Mouse (Mus musculus) stomach, embryonic 14.5 days (tissue): ENCODE results near the gene Ahrr. TPM values are rescaled to one million over a fixed set of nuclear protein-coding genes. Genes with fewer than 3 reads are reported as not detected.

Experiments used
- ATAC-seq: fragments of 200-750 bp; cut with Nextera tagmentation; 2 replicates; pipeline ENCODE4 v1.8.0; 2017; ENCODE audit warnings: low read depth, moderate TSS enrichment; ENCODE audit not compliant: insufficient number of reproducible peaks, insufficient read depth, low FRiP score
- H3K27ac ChIP-seq: fragments of 300-500 bp; sonication (generic); 2 replicates; pipeline ENCODE4 v1.5.1; 2014; ENCODE audit warnings: mild to moderate bottlenecking, low read length, moderate library complexity, mixed read lengths
- H3K27me3 ChIP-seq: fragments of 300-500 bp; sonication (generic); 2 replicates; pipeline ENCODE4 v1.6.1; 2014; ENCODE audit warnings: low read length, control low read depth, mixed read lengths; ENCODE audit not compliant: control insufficient read depth, insufficient read depth
- H3K36me3 ChIP-seq: fragments of 300-500 bp; sonication (generic); 2 replicates; pipeline ENCODE4 v1.6.1; 2014; ENCODE audit warnings: mild to moderate bottlenecking, control low read depth, low read length, moderate library complexity, mixed read lengths; ENCODE audit not compliant: control insufficient read depth, insufficient read depth
- H3K4me1 ChIP-seq: fragments of 300-500 bp; sonication (generic); 2 replicates; pipeline ENCODE4 v1.6.1; 2014; ENCODE audit warnings: low read length, control low read depth, mixed read lengths; ENCODE audit not compliant: control insufficient read depth, insufficient read depth
- H3K4me2 ChIP-seq: fragments of 300-500 bp; sonication (generic); replicated peaks from 2 replicates; pipeline ENCODE4 v1.6.1; 2014; ENCODE audit warnings: low read depth, low read length, control low read depth
- H3K4me3 ChIP-seq: fragments of 300-500 bp; sonication (generic); 2 replicates; pipeline ENCODE4 v1.5.1; 2014; ENCODE audit warnings: low read depth, low read length, control low read depth
- H3K9ac ChIP-seq: fragments of 300-500 bp; sonication (generic); replicated peaks from 2 replicates; pipeline ENCODE4 v1.6.1; 2014; ENCODE audit warnings: low read depth, mild to moderate bottlenecking, control low read depth, low read length, moderate library complexity, mixed read lengths
- H3K9me3 ChIP-seq: fragments of 300-500 bp; sonication (generic); 2 replicates; pipeline ENCODE4 v1.6.1; 2016; ENCODE audit warnings: low read depth, low read length, control low read depth; ENCODE audit not compliant: control insufficient read depth
- WGBS: fragments of 180-500 bp; shearing (Covaris S2); extraction: QIAGEN DNeasy Blood & Tissue Kit; methylation state at CpG from one replicate; pipeline ENCODE4 v1.1.7; 2014; 5-methylcytosine and 5-hydroxymethylcytosine counted together
- polyA plus RNA-seq: library from polyadenylated mRNA; unstranded; fragments of >200 nt; fragmentation: Nextera tagmentation; extraction: Ambion mirVana; gene quantifications from 2 replicates; pipeline ENCODE4 v1.2.1, GENCODE M21; 2014

The Ahrr gene
- polyA plus RNA-seq, 1 experiment from 2014 or later = 0.54 TPM

DNA sequence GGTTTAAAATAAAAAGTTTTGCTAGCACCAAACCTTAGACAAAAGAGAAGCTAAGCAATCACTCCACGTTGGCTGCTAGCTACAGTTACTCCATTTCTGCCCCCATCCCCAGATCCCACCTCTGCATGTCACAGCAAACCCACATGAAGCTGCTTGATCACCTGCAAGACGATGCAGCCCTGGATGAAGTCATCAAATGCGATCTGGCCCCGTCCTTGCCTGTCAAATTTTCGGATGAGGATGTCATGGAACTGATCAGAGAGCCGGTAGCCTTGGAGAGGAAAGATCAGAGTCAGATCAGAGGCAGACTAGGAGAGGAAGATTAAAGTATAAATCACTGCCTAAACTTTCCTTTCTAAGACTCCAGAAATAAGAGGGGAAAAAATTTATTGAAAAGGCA lies 13.2 kb upstream of the Ahrr start:
- Histone ChIP-seq H3K9me3 (no peaks in the 10 kb centered on the region), H3K27me3 (no peaks in the 10 kb centered on the region), H3K4me1 (no peaks in the 10 kb centered on the region), H3K4me3 (no peak overlapping the region), H3K4me2 (no peak overlapping the region), H3K36me3 (peaks cover 55% of the 10 kb centered on the region), H3K9ac (no peak overlapping the region), H3K27ac (no peak overlapping the region)
- 89% methylated on average over 6 of the region's 6 CpGs for WGBS
- no peak for ATAC-seq

DNA sequence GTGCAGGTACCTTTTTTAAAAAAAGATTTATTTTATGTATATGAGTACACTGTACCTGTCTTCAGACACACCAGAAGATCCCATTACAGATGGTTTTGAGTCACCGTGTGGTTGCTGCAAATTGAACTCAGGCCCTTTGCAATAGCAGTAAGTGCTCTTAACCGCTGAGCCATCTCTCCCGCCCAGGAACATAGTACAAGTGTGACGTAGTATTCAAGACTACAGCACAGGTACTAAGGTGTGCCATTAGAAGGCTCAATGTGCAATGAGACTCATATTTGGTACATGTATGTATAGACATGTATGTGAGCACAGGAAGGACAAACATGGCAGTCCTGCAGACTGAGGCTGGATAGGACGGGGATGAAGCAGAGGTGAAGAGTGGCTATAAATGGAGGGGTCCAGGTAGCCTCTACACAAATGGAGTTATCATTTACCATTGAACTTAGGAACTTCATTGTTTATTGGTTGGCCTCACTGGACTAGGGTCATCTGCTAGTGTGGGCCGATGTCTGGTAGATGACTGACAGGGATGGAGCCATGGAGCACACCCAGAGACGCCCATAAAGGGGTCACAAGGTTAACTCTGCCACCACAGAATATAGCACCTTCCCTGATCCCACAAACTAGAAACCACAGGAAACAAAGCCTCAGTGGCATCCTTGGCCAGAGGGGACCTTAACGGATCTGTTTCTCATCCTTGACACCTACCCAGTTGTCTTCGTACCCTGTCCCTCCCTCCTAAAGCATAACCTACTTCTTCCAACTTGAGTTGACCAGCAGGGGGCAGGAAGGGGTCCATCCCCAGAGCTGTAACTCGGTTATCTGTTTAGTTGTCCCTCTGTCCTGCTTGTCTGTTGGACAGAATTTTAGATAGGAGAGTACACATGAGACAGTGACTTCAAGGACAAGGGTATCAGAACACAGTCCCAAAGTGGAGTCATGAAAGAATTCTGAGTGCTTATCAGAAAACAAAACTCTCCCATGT lies 10.2 kb upstream of the Ahrr start:
- H3K9me3 ChIP-seq = no peaks in the 10 kb centered on the region
- no peak overlapping the region for H3K27ac ChIP-seq
- H3K27me3 ChIP-seq = no peaks in the 10 kb centered on the region
- H3K36me3 ChIP-seq = peaks cover 38% of the 10 kb centered on the region
- no peak overlapping the region for H3K4me3 ChIP-seq
- no peak overlapping the region for H3K9ac ChIP-seq
- no peak overlapping the region for H3K4me2 ChIP-seq
- 87% methylated on average over 10 of the region's 10 CpGs for WGBS
- H3K4me1 ChIP-seq = no peaks in the 10 kb centered on the region
- ATAC-seq = no peak

DNA sequence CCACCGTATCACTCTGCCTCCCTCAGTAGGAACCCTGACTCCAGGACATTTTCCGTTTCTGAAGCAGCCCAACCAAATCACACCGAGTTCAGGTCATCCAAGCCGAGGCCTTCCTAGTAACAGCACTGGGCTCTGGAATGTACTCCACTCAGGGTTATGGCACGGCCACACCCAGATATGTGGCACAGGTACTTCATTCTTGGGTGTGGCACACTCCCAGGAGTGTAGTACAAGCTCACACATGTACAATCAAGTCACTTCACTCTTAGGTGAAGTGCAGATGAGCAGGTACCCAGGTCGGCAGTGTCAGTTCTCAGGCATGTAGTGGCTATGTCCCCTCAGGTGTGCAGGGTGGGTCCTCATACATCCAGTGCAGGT lies 9.5 kb upstream of the Ahrr start:
- no peak overlapping the region for H3K27ac ChIP-seq
- H3K36me3 ChIP-seq = peaks cover 32% of the 10 kb centered on the region
- no peak overlapping the region for H3K9ac ChIP-seq
- H3K4me1 ChIP-seq = no peaks in the 10 kb centered on the region
- ATAC-seq = peak; percentile 30; the same call in 1 of the 2 replicates
- no peaks in the 10 kb centered on the region for H3K27me3 ChIP-seq
- 64% methylated on average over 6 of the region's 6 CpGs for WGBS
- H3K4me3 ChIP-seq = no peak overlapping the region
- no peak overlapping the region for H3K4me2 ChIP-seq
- H3K9me3 ChIP-seq = no peaks in the 10 kb centered on the region

DNA sequence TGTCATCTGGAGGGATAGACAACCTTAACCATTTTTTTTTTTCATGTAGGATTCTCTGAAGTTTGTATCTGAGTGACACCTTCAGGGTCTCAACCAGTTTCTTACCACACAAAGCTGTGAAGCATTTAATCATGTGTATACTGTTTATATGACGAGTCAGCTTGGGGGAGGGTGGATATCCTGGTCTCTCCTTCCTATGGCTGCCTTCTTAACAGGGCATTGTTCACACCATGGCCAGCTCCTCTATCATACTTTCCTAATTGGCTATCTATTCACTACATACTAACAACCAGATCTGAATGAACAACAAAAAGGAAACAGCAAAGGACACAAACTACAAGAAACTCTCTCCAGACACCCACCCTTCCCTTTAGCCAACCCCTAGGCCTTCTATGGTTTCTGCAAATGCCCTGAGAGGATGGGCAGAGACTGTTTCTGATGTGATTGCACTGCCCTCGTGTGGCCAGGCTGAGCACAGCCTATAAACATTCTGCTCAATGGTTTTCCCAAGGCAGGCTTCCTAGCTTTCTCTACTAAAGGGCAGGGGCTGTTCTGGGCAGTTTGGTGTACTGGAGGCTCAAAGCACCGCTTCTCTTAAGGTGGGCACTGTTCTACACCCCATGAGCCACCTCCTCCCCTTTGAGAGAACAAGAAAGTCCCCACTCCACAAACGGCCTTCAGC lies 8.9 kb upstream of the Ahrr start:
- H3K36me3 ChIP-seq = peaks cover 29% of the 10 kb centered on the region
- H3K9ac ChIP-seq = no peak overlapping the region
- H3K27me3 ChIP-seq = no peaks in the 10 kb centered on the region
- H3K27ac ChIP-seq = no peak overlapping the region
- ATAC-seq = peak; percentile 80
- no peak overlapping the region for H3K4me2 ChIP-seq
- H3K4me1 ChIP-seq = no peaks in the 10 kb centered on the region
- H3K4me3 ChIP-seq = no peak overlapping the region
- 37% methylated on average over 4 of the region's 4 CpGs for WGBS
- no peaks in the 10 kb centered on the region for H3K9me3 ChIP-seq

DNA sequence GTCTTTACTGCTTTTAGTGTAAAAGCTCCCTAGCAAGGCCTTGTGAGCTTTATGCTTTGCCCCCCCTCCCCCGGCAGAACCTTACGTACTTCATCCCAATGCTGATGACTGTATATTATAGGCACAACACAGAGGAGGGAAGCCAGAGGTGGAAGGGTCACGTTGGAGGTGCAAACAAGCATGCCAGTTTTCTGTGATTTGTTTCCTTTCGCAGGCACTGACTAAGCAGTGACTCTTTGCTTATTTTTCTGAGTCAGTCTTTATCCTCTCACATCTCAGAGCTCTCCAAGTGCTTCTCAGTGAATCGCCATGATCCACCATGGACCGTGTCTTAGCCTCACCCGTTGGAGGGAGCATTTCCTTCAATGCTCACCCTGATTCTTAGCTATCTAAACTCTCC lies 4.2 kb upstream of the Ahrr start:
- H3K27me3 ChIP-seq = no peaks in the 10 kb centered on the region
- H3K4me1 ChIP-seq = no peaks in the 10 kb centered on the region
- H3K4me3 ChIP-seq = no peak overlapping the region
- H3K9me3 ChIP-seq = no peaks in the 10 kb centered on the region
- H3K4me2 ChIP-seq = no peak overlapping the region
- 67% methylated on average over 7 of the region's 7 CpGs for WGBS
- H3K36me3 ChIP-seq = no peaks in the 10 kb centered on the region
- no peak overlapping the region for H3K27ac ChIP-seq
- no peak overlapping the region for H3K9ac ChIP-seq
- no peak for ATAC-seq

DNA sequence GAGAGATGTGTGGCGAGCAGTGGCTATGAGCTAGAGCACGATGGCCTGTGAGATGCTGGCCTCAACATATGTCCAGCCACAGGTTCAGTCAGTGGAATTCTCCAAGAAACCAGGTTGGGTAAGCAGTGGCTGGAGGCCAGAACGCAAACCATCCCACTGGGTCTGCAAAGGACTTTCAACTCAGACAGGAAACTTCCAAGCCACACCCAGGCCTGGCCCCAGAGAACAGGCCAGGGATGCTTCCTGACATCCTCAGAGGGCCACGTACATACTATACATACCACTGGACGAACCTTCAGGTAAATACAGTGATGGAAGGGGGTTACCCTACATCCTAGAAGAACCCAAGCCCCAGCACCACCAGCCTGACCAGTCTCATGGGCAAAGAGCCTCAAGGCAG lies 2.5 kb downstream of the Ahrr start:
- H3K4me2 ChIP-seq = no peak overlapping the region
- H3K36me3 ChIP-seq = no peaks in the 10 kb centered on the region
- H3K9ac ChIP-seq = no peak overlapping the region
- no peak overlapping the region for H3K4me3 ChIP-seq
- H3K27ac ChIP-seq = no peak overlapping the region
- WGBS = 84% methylated on average over 5 of the region's 5 CpGs
- H3K27me3 ChIP-seq = no peaks in the 10 kb centered on the region
- no peaks in the 10 kb centered on the region for H3K9me3 ChIP-seq
- ATAC-seq = no peak
- H3K4me1 ChIP-seq = no peaks in the 10 kb centered on the region

DNA sequence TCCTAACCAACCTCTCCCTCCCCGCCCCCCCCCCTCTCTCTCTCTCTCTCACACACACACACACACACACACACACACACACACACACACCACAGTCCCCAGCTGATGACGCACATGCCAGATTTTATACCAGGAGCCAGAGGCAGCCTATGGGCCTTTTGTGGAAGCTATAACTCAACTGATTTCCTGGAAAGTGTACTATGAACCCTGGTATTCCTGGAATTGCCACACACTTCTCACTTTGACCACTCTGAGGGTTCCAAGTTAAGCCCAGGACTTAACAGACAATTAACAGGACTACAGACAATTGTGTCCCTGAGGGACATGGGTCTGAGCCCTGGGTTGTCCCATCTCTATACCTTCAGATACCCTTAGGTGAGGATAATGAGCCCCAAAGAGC lies 9.8 kb downstream of the Ahrr start:
- Histone ChIP-seq H3K9me3 (no peaks in the 10 kb centered on the region), H3K27me3 (no peaks in the 10 kb centered on the region), H3K4me1 (no peaks in the 10 kb centered on the region), H3K36me3 (no peaks in the 10 kb centered on the region), H3K4me3 (no peak overlapping the region), H3K9ac (no peak overlapping the region), H3K4me2 (no peak overlapping the region), H3K27ac (no peak overlapping the region)
- ATAC-seq = no peak
- 81% methylated on average over 1 of the region's 2 CpGs for WGBS

DNA sequence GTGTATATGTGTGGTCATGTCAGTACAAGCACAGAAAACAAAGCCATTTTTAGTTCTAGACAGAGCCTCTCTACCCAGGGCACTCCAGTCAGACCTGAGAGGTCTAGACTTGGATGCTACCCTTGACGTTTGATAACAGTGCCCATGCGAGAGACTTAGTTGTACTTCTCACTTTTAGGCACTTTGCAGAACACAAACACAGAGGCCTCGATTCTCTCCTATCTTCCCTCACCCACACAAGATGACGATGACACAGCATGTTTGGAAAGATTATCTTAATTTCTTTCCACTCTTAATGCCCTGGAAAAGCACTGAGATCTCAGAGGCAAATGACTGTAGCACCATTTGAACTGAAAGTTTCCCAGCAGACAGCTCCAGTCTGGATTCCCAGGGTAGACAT lies 16.4 kb downstream of the Ahrr start:
- peak; percentile 33; the same call in 1 of the 2 replicates for ATAC-seq
- Histone ChIP-seq H3K4me3 (no peak overlapping the region), H3K9me3 (no peaks in the 10 kb centered on the region), H3K9ac (no peak overlapping the region), H3K27ac (no peak overlapping the region), H3K4me1 (no peaks in the 10 kb centered on the region), H3K36me3 (no peaks in the 10 kb centered on the region), H3K27me3 (no peaks in the 10 kb centered on the region), H3K4me2 (no peak overlapping the region)
- 68% methylated on average over 4 of the region's 4 CpGs for WGBS
